Mouse (Mus musculus) urinary bladder, postnatal 10 days (tissue): ENCODE results near the gene Slx1b.
A peak's percentile ranks its signal among the peaks of the same experiment; 100 is the strongest.
"Not testable (repeated sequence)": the region's sequence is repeated elsewhere in the genome, so short reads cannot be mapped to it uniquely, and the experiment has no call there.

Experiments used
- DNase-seq: peaks from one replicate; pipeline ENCODE4 v3.0.0; 2022; ENCODE audit warnings: low spot score

Gene Slx1b

GRCm38 (mm10) chr7:126676631-126677220, 18.9 kb downstream of the Slx1b start:
- no peak for DNase-seq

- no peak for DNase-seq
Measured at GRCm38 (mm10) chr7:126676207-126676606, 19.4 kb downstream of the Slx1b start, which contains the start of gene Sult1a1. Gene Sult1a1, minus strand, starts transcription at chr7:126676432.

- no peak for DNase-seq
Measured at GRCm38 (mm10) chr7:126675104-126675503, 20.5 kb downstream of the Slx1b start.

DNA sequence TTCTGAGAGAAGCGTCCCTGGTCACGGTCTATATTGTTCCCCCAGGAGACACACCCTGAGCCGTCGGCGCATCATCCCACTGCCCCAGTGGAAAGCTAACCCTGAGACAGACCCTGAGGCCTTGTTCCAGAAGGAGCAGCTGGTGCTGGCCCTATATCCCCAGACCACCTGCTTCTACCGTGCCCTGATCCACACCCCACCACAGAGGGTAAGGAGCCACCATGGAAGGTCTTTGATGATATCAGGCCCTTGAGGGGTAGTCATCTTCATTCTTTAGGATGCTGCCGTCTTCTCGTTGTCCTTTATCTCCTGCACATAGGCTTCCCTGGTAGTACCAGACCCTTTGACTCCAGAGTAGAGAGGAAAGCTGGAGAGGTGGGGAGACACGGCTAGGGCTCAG, 23.5 kb downstream of the Slx1b start:
- DNase-seq = no peak

DNA sequence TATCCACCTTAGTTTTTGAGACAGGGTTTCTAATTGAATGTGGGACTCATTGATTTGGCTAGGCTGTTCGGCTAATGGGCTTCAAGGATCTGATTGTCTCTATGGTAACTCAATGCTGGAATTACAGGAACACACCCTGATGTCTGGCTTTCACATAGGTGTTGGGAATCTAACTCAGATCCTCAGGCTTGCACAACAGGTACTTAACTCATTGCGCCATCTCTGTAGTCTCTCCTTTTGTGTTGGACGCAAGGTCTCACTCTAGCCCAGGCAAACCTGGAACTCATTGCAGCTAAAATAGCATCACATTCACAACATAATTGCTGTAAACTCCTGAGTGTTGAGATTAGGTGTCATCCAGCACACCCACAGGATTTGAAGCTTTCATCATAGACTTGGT, 25.4 kb downstream of the Slx1b start:
- no peak for DNase-seq

GRCm38 (mm10) chr7:126668452-126668851, 27.1 kb downstream of the Slx1b start:
- DNase-seq = no peak

DNA sequence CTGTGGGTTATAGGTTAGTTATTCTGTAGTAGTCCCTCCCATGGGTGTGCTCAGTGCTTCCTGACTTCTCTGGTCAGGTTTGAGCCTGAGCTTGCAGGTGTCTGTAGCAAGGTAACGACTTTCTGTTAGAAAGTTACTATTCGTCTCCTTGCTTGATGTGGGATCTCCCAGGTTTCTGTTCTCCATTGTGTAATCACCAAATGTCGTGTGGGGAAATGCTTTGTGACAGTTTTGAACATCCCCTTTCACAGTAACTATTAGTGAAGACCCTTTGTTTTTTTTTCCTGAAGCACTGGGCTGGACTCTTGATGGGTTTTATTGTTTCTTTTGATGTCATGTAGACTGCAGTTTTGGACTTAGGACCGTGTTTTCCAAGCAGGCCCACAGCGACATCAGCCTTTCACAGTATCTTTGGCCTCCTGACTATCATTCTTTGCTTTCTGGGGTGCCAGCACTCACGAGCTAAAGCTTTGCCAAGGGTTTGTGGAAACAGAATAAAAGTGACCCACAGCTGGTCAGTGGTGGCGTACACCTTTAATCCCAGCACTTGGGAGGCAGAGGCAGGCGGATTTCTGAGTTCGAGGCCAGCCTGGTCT, 28.0 kb downstream of the Slx1b start:
- no peak for DNase-seq

DNA sequence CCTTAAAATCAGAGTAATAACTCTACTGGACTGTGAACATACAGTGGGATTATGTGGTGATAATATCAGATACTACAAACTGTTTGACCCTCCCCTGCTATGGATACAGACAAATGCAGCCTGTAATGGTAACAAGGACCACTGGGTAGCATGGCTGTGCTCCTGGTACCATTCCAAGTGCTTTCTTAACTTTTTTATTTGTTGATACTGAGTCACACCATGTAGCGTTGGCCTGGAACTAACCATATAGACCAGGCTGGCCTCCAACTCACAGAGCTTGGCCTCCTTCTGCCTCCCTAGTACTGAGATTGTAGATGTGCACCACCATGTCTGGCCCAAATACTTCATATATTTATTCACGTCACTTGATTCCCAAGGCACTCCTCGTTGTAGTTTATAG, 30.3 kb downstream of the Slx1b start:
- DNase-seq = no peak

- no peak for DNase-seq
Measured at GRCm38 (mm10) chr7:126663646-126664045, 31.9 kb downstream of the Slx1b start.

- DNase-seq = no peak
Measured at GRCm38 (mm10) chr7:126659771-126660170, 35.8 kb downstream of the Slx1b start.

- no peak for DNase-seq
Measured at GRCm38 (mm10) chr7:126657522-126657921, 38.1 kb downstream of the Slx1b start.

- DNase-seq = no peak
Measured at GRCm38 (mm10) chr7:126655695-126656094, 39.9 kb downstream of the Slx1b start.

DNA sequence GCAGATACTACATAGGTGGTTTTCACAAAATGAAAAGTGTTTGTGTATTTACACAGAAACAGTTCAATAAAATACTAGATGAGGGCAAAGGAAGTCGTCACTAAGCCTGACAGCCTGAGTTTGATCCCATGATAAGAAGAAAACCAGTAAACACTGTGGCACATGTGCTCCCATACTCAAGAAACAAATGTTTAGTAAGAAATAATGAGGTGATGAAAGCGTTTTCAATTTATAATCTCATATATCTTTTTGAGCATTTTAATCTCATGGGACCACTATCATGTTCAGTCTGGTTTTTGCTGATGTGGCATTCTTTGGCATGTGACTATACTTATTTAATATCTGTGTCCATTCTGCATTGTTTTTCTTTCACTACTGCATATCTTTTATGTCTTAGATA, 41.6 kb downstream of the Slx1b start:
- no peak for DNase-seq

GRCm38 (mm10) chr7:126650852-126651251, 44.7 kb downstream of the Slx1b start:
- DNase-seq = no peak

- DNase-seq = peak; percentile 64
Measured at GRCm38 (mm10) chr7:126649231-126650051, 46.1 kb downstream of the Slx1b start, which contains the start of gene Sgf29. Gene Sgf29, plus strand, starts transcription at chr7:126649309.

DNA sequence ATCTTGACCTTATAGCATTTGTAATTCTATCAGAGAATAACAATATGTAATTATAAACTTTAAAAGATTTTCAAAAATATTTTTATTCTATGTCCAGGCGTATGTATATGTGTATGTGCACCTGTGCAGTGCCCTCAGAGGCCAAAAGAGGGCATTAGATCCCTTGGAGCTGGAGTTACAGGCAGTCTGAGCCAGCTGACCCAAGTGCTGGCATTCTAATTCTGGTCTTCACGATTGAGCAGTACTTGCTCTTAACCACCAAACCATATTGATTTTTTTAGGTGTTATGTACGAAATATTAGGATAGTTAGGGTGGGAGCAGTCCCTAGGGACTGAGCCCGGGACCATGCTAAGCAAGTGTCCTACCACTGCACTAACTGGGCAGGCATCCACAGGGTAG, 47.1 kb downstream of the Slx1b start:
- DNase-seq = no peak

GRCm38 (mm10) chr7:126645708-126646107, 49.9 kb downstream of the Slx1b start:
- no peak for DNase-seq

GRCm38 (mm10) chr7:126644914-126645313, 50.7 kb downstream of the Slx1b start:
- DNase-seq = no peak

DNA sequence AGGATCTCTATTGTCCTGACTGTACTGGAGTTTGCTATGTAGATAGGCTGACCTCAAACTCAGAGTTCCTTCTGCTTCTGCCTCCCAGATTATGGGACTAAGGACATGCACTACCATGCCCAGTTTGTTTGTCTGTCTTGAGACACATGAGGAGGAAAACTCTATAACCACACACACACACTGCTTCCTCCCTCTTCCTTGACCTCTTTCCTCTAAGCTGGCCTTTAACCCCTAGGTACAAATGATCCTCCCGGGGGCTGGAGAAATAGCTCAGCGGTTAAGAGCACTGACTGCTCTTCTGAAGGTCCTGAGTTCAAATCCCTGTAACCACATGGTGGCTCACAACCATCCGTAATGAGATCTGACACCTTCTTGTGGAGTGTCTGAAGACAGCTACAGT, 51.2 kb downstream of the Slx1b start:
- no peak for DNase-seq

DNA sequence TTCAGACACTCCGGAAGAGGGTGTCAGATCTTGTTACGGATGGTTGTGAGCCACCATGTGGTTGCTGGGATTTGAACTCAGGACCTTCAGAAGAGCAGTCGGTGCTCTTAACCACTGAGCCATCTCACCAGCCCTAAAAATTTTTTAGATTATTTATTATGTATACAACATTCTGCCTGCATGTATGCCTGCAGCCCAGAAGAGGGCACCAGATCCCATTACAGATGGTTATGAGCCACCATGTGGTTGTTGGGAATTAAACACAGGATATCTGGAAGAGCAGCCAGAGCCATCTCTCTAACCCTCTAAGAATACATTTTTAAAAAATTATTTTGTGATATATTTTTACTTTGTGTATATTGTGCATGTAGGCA, 52.4 kb downstream of the Slx1b start:
- not testable (repeated sequence) for DNase-seq

GRCm38 (mm10) chr7:126642545-126643243, 52.9 kb downstream of the Slx1b start:
- DNase-seq = no peak
